Mouse (Mus musculus) adrenal gland, adult 2 months (tissue): ENCODE measurements at regions not wholly inside any gene's neighbourhood (a gene's known extent, or its start where the extent isn't known, plus 50 kb on each side); places are given as distances from the start of the nearest gene placed in this dataset.
"Not testable (repeated sequence)": the region's sequence is repeated elsewhere in the genome, so short reads cannot be mapped to it uniquely, and the experiment has no call there.

Experiments used
- DNase-seq: peaks from one replicate; pipeline ENCODE4 v3.0.0; 2021

DNA sequence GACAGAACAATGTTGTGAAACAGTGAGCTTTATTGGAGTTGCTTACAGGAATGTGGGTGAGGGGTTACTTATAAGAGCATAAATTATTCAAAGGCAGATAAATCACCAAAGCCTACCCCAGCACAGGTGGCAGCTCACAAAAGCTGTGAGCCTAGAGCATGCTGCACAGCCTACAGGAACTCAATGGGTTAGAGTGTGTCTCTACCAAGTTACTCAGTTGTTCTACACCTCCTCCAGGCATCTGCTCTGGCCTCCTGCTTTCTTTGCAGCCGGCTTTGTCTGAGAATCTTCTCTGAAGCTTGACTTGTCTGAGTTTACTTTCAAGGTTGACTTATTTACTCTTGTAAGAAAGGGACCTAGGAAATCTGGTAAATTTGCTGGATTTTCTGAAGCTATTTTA is 336.5 kb downstream of the Fscb start:
- DNase-seq = no peak

DNA sequence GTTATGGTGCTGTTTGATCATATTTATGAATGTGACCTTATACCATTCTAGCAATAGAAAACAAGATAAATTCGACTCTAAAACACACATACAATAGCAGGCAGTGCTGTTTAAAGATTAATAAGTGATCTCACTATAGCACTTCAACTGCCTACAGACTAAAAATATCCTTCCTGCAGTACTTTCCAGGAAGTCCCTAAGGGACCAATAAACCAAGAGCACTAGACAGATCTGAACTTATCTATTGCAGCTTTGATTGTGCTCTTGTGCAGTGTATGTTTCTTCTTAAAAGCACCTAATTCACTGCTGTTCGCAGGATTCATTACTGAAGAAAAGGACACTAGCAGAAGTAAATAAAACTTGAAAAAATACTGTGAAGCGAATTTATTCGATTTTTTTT is 358.1 kb downstream of the Fscb start:
- DNase-seq = no peak

DNA sequence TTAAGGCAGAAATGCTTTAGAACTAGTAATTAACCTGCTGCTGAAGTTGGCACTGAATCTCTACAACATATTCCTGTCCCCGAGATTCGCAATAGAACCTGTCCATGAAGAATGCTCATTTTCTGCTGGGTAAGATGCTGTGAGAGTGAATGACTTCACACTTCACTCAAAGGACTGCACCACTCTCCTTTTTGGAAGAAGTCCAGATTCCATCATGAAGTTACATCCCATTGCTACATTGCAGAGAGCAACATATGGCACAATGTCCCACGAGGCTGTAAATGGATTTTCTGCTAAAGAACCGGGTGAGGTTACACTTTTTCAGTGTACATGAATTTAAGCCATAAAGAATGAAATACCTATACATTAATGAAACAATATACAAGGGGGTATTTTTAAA is 360.0 kb downstream of the Fscb start:
- no peak for DNase-seq

DNA sequence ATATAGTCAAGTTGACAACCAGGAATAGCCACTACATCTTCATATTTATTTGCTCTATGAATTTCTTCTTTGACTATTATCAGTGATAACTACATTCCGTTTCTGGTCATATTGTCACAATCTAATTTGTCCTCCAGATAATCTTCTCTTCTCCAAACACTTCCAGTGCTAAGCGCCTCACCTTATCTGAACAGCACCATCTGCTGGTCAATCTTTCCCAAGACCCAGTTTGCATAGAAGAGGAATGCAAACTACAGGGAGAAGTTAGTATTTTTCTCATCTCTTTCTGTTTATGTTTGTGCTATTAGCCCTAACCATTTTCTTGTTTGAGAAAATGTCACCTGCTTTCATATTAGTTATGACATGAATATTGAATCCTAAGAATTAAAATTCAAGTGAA is 370.3 kb downstream of the Fscb start:
- peak; percentile 2 for DNase-seq

DNA sequence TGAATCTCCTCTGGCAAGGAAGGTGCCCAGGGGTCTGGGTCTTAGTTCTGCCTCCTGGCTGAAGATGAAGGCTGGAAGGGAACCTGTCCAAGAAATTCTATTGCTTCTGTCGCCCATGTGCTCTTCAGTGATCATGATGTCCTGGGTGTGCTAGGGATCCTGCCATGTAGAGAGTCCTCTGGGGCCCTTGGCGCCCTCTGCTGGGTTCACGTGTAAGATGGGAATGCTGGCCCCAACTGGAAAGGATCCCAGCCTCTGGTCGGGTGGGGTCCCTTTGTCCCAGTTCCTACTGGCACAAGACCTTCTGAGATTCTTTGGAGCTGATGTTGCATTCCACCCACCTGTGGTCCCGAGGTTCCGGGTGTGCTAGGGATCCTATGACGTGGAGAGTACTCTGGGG is 397.7 kb downstream of the Fscb start:
- no peak for DNase-seq

GRCm38 (mm10) chr12:64045528-64045927 is 429.0 kb downstream of the Fscb start:
- DNase-seq = no peak

GRCm38 (mm10) chr12:64008631-64009030 is 465.9 kb downstream of the Fscb start:
- not testable (repeated sequence) for DNase-seq
